Mouse (Mus musculus) left cerebral cortex, postnatal 36 days (tissue): ENCODE data around the gene Tsen2. TPM values are rescaled to one million over a fixed set of nuclear protein-coding genes. Genes with fewer than 3 reads are reported as not detected.
A peak's percentile ranks its signal among the peaks of the same experiment; 100 is the strongest.

Source experiments
- DNase-seq, 2 experiments: peaks; one replicate each; pipeline ENCODE4 v3.0.0; 2021 to 2022; ENCODE audit warnings: low spot score in 2 of 2, mixed read lengths in 1 of 2
- intact Hi-C: fragments of 180-260 bp; cut with DNase I; formaldehyde crosslinking; loops from one replicate; pipeline ENCODE4 v1.15.1; 2025
- total RNA-seq, 2 experiments: library from RNA; stranded (reverse); gene quantifications; 2 replicates each; pipeline ENCODE4 v1.2.3; 2021

The Tsen2 gene
- total RNA-seq = 10 to 100 TPM; 20.3 to 21.8 TPM

GRCm38 (mm10) chr6:115544442-115544970 is at the start of gene Tsen2:
Gene Tsen2 (plus strand): TSS chr6:115544664.
- intact Hi-C loops = no loop called here
- DNase-seq = peak; percentile 97

DNA sequence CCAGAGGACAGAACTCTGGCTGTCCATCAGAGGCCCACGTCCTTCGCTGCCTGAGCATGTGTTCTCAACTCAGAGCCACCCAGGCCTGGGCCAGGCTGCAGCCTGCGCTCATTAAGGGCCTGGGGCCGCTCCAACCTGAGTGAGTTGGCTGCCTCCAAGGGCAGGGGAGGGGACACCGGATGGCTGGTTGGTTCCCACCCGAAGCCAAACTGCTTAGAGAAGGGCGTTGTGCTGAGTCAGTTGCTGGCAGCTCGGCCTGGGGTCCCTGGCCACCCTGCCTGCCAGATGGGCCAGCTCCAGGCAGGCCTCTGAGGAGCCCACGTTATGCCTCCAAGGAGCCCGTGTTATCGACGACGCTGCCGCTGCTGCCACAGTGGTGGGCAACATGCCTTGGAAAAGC is 44.9 kb upstream of the Tsen2 start:
- DNase-seq = no peak
- intact Hi-C loops = no loop called here

- no peak for DNase-seq
- intact Hi-C loops = no loop called here
Measured at GRCm38 (mm10) chr6:115500234-115500633, 44.2 kb upstream of the Tsen2 start.

- DNase-seq = no peak
- intact Hi-C loops = no loop called here
Measured at GRCm38 (mm10) chr6:115501131-115501530, 43.3 kb upstream of the Tsen2 start.

DNA sequence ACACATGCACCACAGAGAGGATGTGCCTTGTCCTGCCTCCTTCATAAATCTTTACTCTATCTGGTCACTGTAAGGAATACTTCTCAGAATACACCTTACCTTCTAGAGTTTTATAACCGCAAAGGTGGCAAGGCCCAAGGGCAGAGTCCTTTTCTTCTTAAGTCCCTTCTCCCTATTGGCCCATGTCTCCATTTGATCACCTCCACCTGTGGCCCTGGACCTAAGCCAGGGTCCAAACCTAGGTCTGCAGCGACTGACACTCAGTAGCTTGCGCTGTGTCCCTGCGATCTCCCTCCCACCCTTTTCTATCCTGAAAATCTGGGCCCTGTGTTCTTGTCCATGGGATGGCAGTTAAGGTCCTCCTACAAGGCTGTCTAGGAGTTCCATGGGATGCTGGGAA is 41.4 kb upstream of the Tsen2 start:
- intact Hi-C loops = no loop called here
- no peak for DNase-seq

DNA sequence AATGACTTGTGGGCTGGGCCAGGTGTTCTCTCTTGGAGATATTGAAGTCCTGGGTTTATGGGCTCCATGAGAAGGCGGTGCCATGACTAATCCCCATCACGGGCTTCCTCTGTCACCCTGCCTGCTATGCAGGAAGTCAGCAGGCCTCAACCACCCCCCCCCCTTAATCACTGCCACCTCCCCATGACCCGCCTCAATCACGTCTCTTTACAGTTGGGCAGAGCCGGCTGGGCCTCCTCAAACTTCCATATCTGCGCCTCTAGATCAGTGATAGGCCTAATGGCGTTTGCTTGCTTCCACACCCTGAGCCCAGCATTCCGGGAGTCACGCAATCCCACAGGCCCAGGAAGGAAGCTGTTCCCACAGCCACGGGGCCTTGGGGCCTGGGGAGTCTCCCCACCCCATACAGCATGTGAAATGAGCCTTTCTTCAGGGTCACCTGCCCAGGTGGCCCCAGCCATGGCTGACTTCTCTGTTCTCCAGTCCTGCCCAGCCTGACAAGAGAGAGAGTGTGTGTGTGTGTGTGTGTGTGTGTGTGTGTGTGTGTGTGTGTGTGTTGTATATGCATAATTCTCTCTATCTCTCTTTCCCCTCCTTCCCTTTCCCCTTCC is 40.8 kb upstream of the Tsen2 start:
- intact Hi-C loops = no loop called here
- no peak for DNase-seq

GRCm38 (mm10) chr6:115504160-115504558 is 40.3 kb upstream of the Tsen2 start:
- no peak for DNase-seq
- intact Hi-C loops = no loop called here

GRCm38 (mm10) chr6:115504915-115505314 is 39.5 kb upstream of the Tsen2 start:
- DNase-seq = no peak
- intact Hi-C loops = no loop called here

GRCm38 (mm10) chr6:115506425-115506824 is 38.0 kb upstream of the Tsen2 start:
- intact Hi-C loops = no loop called here

DNA sequence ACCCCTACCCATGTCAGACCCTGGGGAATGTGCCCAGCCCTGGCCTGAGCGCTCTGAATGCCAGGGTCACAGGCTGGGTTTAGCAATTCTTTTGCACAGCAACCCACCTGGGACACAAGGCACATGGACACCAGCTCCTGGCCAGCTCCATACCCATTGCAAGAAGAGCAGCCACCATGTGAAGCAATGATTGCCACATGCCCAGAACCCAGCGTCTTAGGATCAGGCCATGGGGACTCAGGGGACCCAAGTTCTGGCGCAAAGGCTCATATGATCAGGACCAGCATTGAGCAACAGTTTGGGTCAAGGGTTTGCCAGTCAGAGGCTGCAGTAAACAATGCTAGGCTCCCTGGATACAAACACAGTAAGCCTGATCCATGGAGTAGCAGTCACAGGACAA is 33.0 kb upstream of the Tsen2 start:
- no peak for DNase-seq
- intact Hi-C loops = no loop called here

More at GRCm38 (mm10) chr6:115506425-115506824, 38.0 kb upstream of the Tsen2 start:
- DNase-seq = no peak

DNA sequence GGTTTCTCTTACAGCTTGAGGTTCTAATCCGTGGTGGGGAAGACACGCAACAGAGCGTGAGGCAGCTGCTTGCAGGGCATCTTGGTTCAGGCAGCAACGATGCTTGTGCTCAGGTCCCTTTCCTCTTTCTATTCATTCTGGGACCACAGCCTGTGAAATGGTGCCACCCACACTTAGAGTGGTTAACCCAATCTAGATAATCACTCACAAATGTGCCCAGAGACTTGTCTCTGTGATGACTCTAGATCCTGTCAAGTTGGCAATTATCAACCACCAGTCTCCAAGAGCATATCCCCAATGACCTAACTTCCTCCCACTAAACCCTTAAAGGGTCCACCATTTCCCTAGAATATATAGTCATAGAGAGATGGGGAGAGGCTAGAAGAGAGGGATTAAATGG is 31.3 kb upstream of the Tsen2 start:
- intact Hi-C loops = no loop called here
- DNase-seq = no peak

- no peak for DNase-seq
- intact Hi-C loops = no loop called here
Measured at GRCm38 (mm10) chr6:115517904-115518303, 26.6 kb upstream of the Tsen2 start.

DNA sequence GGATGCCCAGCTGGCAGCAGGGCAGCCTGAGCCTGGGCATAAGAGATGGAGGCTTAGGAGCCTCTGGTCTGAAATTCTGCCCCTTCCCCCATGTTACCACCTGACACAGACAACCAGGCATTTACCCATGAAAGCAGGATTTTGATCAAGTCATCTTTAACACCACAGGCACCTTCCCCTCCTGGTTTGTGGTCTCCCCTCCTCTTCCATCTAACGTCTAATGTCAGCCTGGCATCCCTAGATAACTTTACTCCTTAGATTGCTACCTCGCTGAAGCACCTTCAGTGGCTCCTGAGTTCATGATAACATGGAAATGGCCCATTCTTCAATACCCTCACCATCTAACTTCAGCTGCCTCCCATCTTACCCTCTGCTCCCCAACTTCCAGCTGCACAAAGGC is 26.1 kb upstream of the Tsen2 start:
- intact Hi-C loops = no loop called here
- no peak for DNase-seq

DNA sequence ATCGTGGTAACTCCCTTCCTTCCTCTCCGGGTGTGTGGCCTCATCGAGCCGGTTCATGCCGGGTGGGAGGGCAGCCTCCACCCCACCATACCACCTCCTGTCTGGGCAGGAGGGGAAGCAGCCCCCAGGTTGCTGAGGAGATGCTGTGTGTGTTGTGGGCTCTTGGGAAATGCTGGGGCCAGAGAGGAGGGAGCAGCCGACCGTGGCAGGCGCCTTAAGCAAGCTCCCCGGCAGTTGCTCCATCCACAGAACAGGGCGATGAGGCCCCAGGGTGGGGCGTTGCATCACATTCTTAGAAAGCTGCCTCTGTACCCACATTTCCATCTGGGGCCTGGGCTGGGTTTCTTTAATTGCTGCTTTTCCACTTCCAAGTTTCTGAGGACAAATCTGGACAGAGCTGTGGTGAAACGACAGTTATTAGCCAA is 25.2 kb upstream of the Tsen2 start:
- intact Hi-C loops = no loop called here
- no peak for DNase-seq

DNA sequence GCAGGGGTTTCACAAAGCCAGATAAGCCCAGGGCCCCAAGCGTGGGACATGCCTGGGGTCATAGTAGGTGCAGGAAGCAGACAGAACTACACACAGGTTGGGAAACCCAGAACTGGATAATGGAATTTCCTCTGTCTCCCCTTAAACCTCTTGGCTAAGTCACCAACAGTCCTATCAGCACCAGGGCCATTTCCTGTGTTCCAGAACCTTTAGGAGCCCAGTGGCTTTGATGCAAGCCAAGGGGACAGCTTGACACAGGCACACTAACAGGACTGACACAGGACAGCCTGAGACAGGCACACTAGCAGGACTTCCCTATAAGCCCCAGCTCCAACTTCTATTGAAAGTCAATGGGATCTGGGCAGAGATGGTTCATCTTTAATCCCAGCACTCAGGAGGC is 22.5 kb upstream of the Tsen2 start:
- intact Hi-C loops = no loop called here
- DNase-seq = no peak

- intact Hi-C loops = no loop called here
- no peak for DNase-seq
Measured at GRCm38 (mm10) chr6:115522691-115523146, 21.7 kb upstream of the Tsen2 start.

- peak; percentile 54 to 57 for DNase-seq
- intact Hi-C loops = no loop called here
Measured at GRCm38 (mm10) chr6:115523201-115523600, 21.3 kb upstream of the Tsen2 start.

GRCm38 (mm10) chr6:115524449-115524990 is 19.9 kb upstream of the Tsen2 start:
- intact Hi-C loops = no loop called here
- DNase-seq = no peak

DNA sequence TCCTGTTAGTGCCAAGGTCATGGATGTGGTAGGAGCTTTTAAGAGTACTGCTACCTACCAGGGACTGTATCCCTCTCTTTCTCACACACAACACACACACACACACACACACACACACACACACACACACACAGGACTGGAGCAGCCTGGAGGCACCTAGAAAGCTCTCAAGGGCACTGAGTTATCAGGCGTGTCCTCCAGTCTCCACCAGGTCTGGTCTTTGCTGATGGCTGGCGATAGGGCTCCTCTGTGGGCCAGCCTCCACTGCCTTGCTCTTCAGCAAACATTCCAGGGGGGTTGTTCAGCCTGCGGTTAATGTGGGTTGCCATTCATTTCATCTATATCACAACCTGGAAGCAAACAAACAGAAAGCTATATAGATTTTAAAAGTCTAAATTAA is 17.0 kb upstream of the Tsen2 start:
- no peak for DNase-seq
- intact Hi-C loops = no loop called here

GRCm38 (mm10) chr6:115528372-115528771 is 16.1 kb upstream of the Tsen2 start:
- DNase-seq = no peak
- intact Hi-C loops = no loop called here

- intact Hi-C loops = loop anchor here (5.0 kb wide), 1 partner anchor 262 kb away; no protein-coding TSS in a partner anchor
- DNase-seq = no peak
Measured at GRCm38 (mm10) chr6:115534617-115535016, 9.8 kb upstream of the Tsen2 start.
